Mouse (Mus musculus): ENCODE data around the gene Tagap.

DNA sequence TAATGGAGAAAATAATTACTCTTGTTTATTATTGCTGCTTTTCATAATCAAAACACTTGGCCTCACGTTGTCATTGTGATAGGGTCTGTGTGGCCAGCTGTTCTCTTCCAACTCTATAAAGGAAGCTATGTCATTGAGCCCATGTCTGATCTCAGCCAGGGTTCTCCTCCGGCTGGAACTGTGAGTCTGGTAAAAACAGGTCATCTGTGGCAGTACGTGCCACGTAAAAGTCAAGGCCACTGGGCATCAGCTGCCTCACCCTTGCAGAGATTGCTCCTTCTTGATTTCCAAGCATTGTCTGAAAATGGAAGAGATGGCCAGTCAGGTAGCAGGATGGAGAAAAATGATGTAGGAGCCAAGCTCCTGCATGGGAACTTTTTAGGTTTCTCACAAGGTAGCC is 25.8 kb upstream of the Tagap start:
- TF ChIP-seq EP300 (IDR thresholded peaks at IDR 0.05; ENCODE audit: low read depth): no peak
- TF ChIP-seq CTCF (IDR thresholded peaks at IDR 0.05; ENCODE audit: low read depth): no peak
